In genomic region chr6:91858339-91858738, GRCm38 (mm10) we compare ENCODE assay signal across 16 mouse cellular contexts. TPM values are rescaled to one million over a fixed set of nuclear protein-coding genes. Genes with fewer than 3 reads are reported as not detected.
"Had no signal": no experiment of that assay in that cellular context is flagged by ENCODE, and none has a peak within 500 bp of the region (broad histone marks: within the 10 kb centered on the region; RNA-seq: fewer than 3 reads in every experiment).

No protein-coding gene starts in this region.

- H3K9me3 ChIP-seq: neural tube, embryonic 15.5 days; stomach, embryonic 15.5 days had no signal

- H3K4me3 ChIP-seq: neural tube, embryonic 15.5 days; stomach, embryonic 15.5 days had no signal

- DNase-seq: retina, postnatal 1 day; right cerebral cortex, adult 18-20 months; right cerebral cortex, postnatal 14 days; right cerebral cortex, postnatal 25 days; right cerebral cortex, postnatal 4 days; spleen, adult 18-20 months; thymus, adult 18-20 months; thymus, adult 2 months; thymus, postnatal 14 days; thymus, postnatal 25 days; thymus, postnatal 36 days; thymus, postnatal 4 days had no signal

- H3K27ac ChIP-seq: neural tube, embryonic 15.5 days; stomach, embryonic 15.5 days; stomach, postnatal 0 days had no signal

- H3K4me2 ChIP-seq: neural tube, embryonic 15.5 days; stomach, embryonic 15.5 days had no signal

- H3K9ac ChIP-seq: neural tube, embryonic 15.5 days; stomach, embryonic 15.5 days had no signal

- H3K4me1 ChIP-seq: neural tube, embryonic 15.5 days; stomach, embryonic 15.5 days had no signal

- H3K36me3 ChIP-seq: neural tube, embryonic 15.5 days; stomach, embryonic 15.5 days had no signal

RNA-seq across cellular contexts. Expression of gene Grip2, which starts 31.3 kb away (rescaled TPM):
- total RNA-seq: neutrophil, adult 5-6 weeks had no signal
